Mouse (Mus musculus) Muller cell, postnatal 12 days (primary cell): ENCODE measurements around the gene Ube4b.
A peak's percentile ranks its signal among the peaks of the same experiment; 100 is the strongest.
"Not testable (repeated sequence)": the region's sequence is repeated elsewhere in the genome, so short reads cannot be mapped to it uniquely, and the experiment has no call there.

Experiments
- DNase-seq: peaks from one replicate; pipeline ENCODE4 v3.0.0-alpha.2; 2015; ENCODE audit errors: inconsistent ontology term

Ube4b gene

GRCm38 (mm10) chr4:149431887-149432286 lies 5.3 kb upstream of the Ube4b start:
- DNase-seq: not testable (repeated sequence)

GRCm38 (mm10) chr4:149429592-149429991 lies 3.0 kb upstream of the Ube4b start:
- no peak for DNase-seq

GRCm38 (mm10) chr4:149425801-149426292 lies 702 bp downstream of the Ube4b start:
- peak; percentile 63 for DNase-seq

DNA sequence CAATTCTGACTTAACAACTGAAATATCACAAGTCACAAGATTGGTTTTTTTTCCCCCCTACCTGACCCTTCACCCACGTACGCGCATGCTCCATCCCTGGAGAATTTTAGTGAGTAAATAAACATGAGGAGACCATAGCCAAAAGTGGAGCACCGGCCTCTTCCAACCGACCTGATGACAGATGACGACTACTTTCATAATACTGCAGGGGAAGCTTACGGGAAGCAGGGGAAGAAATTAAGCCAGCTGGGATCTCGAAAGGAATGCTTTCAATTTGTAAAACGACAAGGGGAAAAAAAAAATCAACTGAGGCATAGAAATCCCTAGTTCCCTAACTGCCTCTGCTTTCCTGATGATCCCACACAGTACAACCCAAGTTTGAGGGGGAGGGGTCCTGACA lies 1.8 kb downstream of the Ube4b start:
- DNase-seq: peak; percentile 56

DNA sequence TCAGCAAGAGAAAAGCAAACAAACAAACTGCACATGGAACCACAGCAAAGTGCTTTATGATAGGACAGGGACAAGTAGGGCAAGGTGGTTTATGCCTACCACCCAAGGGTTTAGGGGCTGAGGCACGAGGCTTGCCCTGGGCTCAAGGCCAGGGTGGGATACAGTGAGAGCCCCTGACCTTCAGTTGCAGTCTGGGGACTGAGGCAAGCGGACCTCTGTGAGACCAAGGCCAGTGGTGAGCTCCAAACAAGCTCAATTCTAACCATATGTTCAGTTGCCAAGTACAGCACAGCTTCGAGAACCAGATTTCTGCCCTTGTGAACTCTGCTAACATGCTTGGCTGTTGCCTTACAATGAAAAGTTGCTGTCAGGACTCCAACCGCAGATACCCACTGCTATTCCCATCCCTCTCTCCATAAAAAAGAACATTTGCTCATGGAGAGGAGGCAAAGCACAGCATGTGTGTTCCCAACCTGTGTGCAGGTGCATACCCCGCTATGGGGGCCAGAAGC lies 8.6 kb downstream of the Ube4b start:
- no peak for DNase-seq

GRCm38 (mm10) chr4:149416986-149417385 lies 9.6 kb downstream of the Ube4b start:
- DNase-seq: no peak

DNA sequence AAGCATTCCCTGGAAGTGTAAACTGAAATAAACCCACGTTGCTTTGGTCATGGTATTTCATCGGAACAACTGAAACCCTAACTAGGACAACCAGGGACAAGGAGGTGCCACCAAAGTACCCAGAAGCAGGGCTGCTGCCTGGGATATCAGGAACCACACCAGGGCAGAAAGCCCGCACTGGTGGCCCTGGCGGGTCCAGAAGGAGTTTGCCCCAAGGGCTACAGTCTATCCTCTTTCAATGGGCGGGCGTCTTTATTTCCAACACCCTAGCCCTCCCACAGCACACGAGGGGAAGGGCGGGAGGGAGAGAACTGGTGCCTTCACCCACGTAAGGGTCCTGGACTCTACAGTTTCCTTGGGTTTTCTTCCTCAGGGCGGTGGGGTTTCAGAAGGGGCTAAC lies 10.1 kb downstream of the Ube4b start:
- no peak for DNase-seq

DNA sequence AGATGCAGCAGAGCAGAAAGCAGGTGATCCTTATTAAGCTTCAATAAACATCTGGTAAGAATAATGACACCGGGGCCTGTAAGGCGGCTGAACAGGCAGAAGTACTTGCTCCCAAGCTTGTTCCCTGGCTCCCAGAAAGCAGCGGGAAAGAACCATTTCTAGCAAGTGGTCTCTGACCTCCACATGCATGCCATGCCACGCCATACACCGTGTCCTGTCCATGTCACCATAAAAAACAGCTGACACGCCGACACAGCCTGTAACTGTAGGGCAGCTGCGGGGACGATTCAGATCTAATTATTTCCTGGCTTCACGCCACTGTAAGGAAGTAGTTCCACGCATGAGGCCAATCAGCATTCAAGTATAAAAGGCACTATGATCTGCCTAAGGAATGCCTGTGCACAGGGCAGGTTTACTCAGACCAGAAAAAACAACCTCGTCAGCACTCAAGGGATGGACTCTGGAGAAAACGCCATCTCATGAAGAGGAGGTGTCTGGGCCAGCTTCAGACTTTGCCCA lies 10.8 kb downstream of the Ube4b start:
- DNase-seq: no peak

DNA sequence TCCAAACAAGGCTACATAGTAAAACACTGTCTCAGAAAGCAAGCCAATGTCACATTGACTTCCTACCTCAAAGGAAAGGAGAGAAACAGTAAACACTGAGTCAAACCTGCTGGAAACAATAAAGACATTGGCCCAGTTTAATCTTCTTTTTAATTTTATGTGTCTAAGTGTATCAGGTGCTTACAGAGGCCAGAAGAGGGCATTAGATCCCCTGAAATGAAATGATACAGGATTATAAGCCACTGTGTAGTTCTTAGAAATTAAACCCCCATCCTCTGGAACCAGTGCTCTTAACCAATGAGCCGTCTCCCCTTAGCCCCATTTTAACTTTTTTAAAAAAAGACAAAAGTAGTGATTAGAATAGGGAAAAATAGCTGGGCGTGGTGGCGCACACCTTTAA lies 12.3 kb downstream of the Ube4b start:
- no peak for DNase-seq

DNA sequence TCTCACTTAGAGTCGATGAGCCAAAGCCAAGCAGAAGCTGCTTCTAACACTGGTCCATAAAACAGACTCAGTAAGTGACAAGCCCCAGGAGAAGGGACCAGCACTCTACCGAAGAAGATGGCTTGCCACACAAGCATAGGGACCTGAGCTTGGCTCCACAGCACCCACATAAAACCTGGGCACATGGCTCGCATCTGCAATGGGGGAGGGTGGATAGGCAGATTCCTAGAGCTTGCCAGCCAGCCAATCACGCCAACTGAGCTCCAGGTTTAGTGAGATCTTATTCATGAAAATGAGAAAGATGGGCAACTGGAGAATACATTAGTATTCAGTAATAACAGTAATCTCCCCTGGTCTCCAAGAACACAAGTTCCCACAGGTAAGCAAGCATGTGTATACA lies 16.8 kb downstream of the Ube4b start:
- DNase-seq: no peak

- DNase-seq: no peak
Observed at GRCm38 (mm10) chr4:149408331-149408730, 18.2 kb downstream of the Ube4b start.

DNA sequence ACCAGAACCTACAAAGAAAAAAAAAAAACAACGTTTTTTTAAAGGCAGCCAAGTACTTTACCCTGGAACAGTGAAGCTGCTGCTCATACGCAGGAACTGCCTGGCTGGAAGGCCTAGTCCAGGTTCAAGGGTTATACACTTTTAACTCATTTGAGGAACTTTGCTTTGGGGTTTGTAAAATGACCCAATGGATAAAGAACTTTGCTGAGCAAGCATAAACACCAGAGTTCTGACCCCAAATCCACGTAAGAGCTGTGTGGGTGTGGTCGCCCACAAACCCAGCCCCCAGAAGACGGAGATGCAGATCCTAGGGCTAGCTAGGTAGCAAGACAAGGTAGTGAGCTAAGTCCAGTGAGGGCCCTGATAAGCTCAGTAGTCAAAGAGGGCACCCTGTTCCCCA lies 19.1 kb downstream of the Ube4b start:
- DNase-seq: no peak

- DNase-seq: peak; percentile 47
Observed at GRCm38 (mm10) chr4:149405713-149406443, 20.7 kb downstream of the Ube4b start.

GRCm38 (mm10) chr4:149404640-149405465 lies 21.7 kb downstream of the Ube4b start:
- DNase-seq: no peak

- DNase-seq: no peak
Observed at GRCm38 (mm10) chr4:149403037-149403436, 23.5 kb downstream of the Ube4b start.

DNA sequence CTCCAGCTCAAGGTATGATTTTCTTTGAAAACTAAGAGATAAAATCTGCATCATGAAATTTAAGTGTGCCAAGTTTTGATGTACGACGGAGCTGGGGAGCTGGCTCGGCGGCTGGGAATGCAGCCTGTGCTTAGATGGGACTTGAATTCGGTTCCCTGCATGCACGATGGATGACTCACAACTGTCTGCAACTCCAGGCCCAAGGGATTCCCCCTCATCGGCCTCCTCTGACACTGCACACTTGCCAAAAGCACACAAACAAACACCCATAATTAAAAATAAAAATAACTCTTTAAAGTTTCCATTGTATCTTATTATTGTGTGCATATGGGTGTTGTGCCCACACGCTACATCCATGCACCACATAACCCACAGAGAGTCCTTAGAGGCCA lies 25.0 kb downstream of the Ube4b start:
- DNase-seq: peak; percentile 85

- DNase-seq: no peak
Observed at GRCm38 (mm10) chr4:149400878-149401590, 25.5 kb downstream of the Ube4b start.

DNA sequence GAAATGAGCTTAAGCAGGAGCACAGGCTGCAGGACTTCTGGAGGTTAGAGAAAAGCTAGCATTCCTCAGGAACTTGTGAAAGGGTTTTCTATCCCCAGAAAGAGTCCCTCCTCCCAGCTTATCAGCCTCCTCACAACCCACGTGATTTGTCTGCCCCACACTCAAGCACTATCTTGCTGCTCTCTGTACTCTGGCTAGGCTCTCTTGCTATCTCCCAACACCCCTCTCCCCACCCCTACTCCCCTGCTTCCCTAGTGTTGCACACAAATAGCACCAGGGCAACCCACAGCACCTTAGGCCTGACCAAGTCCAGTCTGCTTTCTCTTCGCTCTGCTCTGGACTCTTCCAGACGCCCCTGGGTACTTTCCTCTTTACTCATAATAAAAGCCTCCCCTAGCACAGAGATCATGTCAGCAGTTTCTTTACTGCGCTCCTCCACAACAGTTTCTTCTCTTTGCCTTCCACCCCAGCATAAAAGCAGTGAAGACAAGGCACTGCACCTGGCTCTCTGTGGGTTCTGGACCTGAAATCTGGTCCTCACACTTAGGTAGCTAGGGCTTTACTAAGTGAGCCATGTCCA lies 27.1 kb downstream of the Ube4b start:
- DNase-seq: no peak

- no peak for DNase-seq
Observed at GRCm38 (mm10) chr4:149398181-149398735, 28.3 kb downstream of the Ube4b start.

DNA sequence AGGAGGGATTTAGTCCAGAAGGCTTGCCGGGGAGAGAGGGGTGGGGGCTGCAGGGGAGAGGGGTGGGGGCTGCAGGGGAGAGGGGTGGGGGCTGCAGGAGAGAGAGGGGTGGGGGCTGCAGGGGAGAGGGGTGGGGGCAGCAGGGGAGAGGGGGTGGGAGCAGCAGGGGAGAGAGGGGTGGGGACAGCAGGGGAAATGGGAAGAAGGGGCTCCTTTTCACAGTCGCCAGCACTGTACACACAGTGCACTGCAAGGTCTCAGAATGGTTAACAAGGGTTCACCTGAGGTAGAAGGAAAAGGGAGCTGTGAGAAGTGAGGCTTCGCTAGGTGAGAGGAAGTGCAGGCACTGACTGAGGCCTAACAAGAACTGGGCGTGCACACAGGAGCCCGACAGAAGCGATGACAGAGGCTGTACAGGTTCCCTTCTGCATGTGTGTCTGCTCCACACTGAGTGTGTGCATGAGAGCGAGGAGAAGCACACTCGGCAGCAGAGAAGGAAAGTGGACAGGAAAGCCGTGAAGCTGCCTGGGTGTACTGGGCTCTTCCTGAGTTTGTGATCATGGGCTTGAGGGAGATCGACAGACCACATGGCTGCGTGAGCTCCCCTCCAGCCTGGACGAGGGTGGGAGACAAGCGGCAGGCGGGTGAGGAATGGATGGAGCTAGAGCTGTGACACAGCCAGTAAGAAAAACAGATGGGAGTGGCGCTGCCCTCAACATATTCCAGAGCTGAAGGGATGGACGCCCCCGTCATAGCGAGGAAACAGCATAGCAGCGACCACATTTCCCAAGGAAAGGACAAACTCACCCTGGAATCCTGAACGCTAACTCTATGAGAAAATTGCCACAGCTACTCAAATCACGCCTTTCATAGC lies 29.9 kb downstream of the Ube4b start:
- DNase-seq: no peak
